Comparison of ENCODE assay signal across 22 mouse cellular contexts in genomic region chr8:110482275-110482674, GRCm38 (mm10).
A peak's percentile ranks its signal among the peaks of the same experiment; 100 is the strongest.
DNase-seq lines count a peak whose midpoint lies in the region; ATAC-seq lines count a peak whose summit lies in the region.
"Had no signal": no experiment of that assay in that cellular context is flagged by ENCODE, and none has a peak within 500 bp of the region (broad histone marks: within the 10 kb centered on the region; RNA-seq: fewer than 3 reads in every experiment).

No protein-coding gene starts in this region.

- H3K4me1 ChIP-seq in forebrain, embryonic 14.5 days (ENCODE audit: control insufficient read depth, insufficient read depth, low read length): peaks cover 9% of the 10 kb centered on the region; the same call in 1 of the 2 replicates
- H3K4me1 ChIP-seq in forebrain, embryonic 15.5 days: peaks cover 13% of the 10 kb centered on the region
- peaks cover 11% of the 10 kb centered on the region for H3K4me1 ChIP-seq in neural tube, embryonic 15.5 days
- H3K4me1 ChIP-seq in limb, embryonic 10.5 days: peaks cover 21% of the 10 kb centered on the region
- H3K4me1 ChIP-seq in kidney, embryonic 15.5 days: no peaks in the 10 kb centered on the region

- no peak overlapping the region for H3K9ac ChIP-seq in forebrain, embryonic 14.5 days (ENCODE audit: low read length)
- H3K9ac ChIP-seq in forebrain, embryonic 15.5 days (replicated peaks): no peak overlapping the region
- no peak overlapping the region for H3K9ac ChIP-seq in neural tube, embryonic 15.5 days (replicated peaks)
- H3K9ac ChIP-seq in kidney, embryonic 15.5 days: no peak overlapping the region
- H3K9ac ChIP-seq: embryonic facial prominence, embryonic 15.5 days; limb, embryonic 15.5 days; liver, postnatal 0 days; midbrain, embryonic 12.5 days had no signal

- H3K4me3 ChIP-seq in forebrain, embryonic 14.5 days (ENCODE audit: low read depth, low read length): no peak overlapping the region
- H3K4me3 ChIP-seq in forebrain, embryonic 15.5 days: no peak overlapping the region
- no peak overlapping the region for H3K4me3 ChIP-seq in neural tube, embryonic 15.5 days (replicated peaks)
- no peak overlapping the region for H3K4me3 ChIP-seq in limb, embryonic 10.5 days
- no peak overlapping the region for H3K4me3 ChIP-seq in kidney, embryonic 15.5 days (replicated peaks)
- H3K4me3 ChIP-seq: embryonic facial prominence, embryonic 15.5 days; left cerebral cortex, adult 2 months; limb, embryonic 15.5 days; midbrain, embryonic 12.5 days had no signal

- no peaks in the 10 kb centered on the region for H3K36me3 ChIP-seq in forebrain, embryonic 14.5 days (ENCODE audit: control insufficient read depth, insufficient read depth, low read length)
- H3K36me3 ChIP-seq in forebrain, embryonic 15.5 days: no peaks in the 10 kb centered on the region
- no peaks in the 10 kb centered on the region for H3K36me3 ChIP-seq in neural tube, embryonic 15.5 days
- H3K36me3 ChIP-seq in limb, embryonic 10.5 days: no peaks in the 10 kb centered on the region
- no peaks in the 10 kb centered on the region for H3K36me3 ChIP-seq in kidney, embryonic 15.5 days
- H3K36me3 ChIP-seq: embryonic facial prominence, embryonic 15.5 days; limb, embryonic 15.5 days; midbrain, embryonic 12.5 days had no signal

- ATAC-seq in forebrain, embryonic 14.5 days: 0 out of 2 replicates have a peak, but pooled peaks have one; percentile 34
- ATAC-seq in forebrain, embryonic 15.5 days (replicated peaks): no peak
- ATAC-seq in neural tube, embryonic 15.5 days (ENCODE audit: low FRiP score): no peak
- ATAC-seq in kidney, embryonic 15.5 days (replicated peaks; ENCODE audit: low FRiP score): no peak
- ATAC-seq: liver, postnatal 0 days had no signal

- DNase-seq in forebrain, embryonic 14.5 days (ENCODE audit: low spot score): peak; percentile 66
- DNase-seq in neural tube, embryonic 10.5 days (ENCODE audit: extremely low spot score, low spot score): peak; percentile 30
- no peak for DNase-seq in limb, embryonic 10.5 days (ENCODE audit: low spot score)
- DNase-seq in frontal cortex, postnatal 10 days (ENCODE audit: low spot score in 2 of 2): no peak
- DNase-seq: adrenal gland, adult 8-10 months; cerebellum, adult 18-20 months; cerebellum, postnatal 36 days; gastrocnemius, postnatal 25 days; kidney, adult 18-20 months; kidney, postnatal 14 days; liver, postnatal 0 days; lung, postnatal 36 days; right cerebral cortex, postnatal 25 days had no signal

- H3K27me3 ChIP-seq in forebrain, embryonic 14.5 days (replicated peaks; ENCODE audit: control insufficient read depth, insufficient read depth, low read length): no peaks in the 10 kb centered on the region
- H3K27me3 ChIP-seq in forebrain, embryonic 15.5 days: no peaks in the 10 kb centered on the region
- no peaks in the 10 kb centered on the region for H3K27me3 ChIP-seq in neural tube, embryonic 15.5 days (replicated peaks)
- no peaks in the 10 kb centered on the region for H3K27me3 ChIP-seq in limb, embryonic 10.5 days (ENCODE audit: low read depth, poor library complexity, severe bottlenecking)
- no peaks in the 10 kb centered on the region for H3K27me3 ChIP-seq in kidney, embryonic 15.5 days
- H3K27me3 ChIP-seq: CH12.LX; embryonic facial prominence, embryonic 15.5 days had no signal

- H3K9me3 ChIP-seq in forebrain, embryonic 14.5 days (replicated peaks; ENCODE audit: control insufficient read depth, low read length): no peaks in the 10 kb centered on the region
- H3K9me3 ChIP-seq in forebrain, embryonic 15.5 days: no peaks in the 10 kb centered on the region
- no peaks in the 10 kb centered on the region for H3K9me3 ChIP-seq in neural tube, embryonic 15.5 days (replicated peaks)
- no peaks in the 10 kb centered on the region for H3K9me3 ChIP-seq in limb, embryonic 10.5 days (replicated peaks)
- H3K9me3 ChIP-seq in kidney, embryonic 15.5 days (replicated peaks): no peaks in the 10 kb centered on the region
- H3K9me3 ChIP-seq: embryonic facial prominence, embryonic 15.5 days; limb, embryonic 15.5 days; midbrain, embryonic 12.5 days had no signal

- H3K27ac ChIP-seq in forebrain, embryonic 14.5 days (ENCODE audit: low read depth, low read length): peak overlapping the region; percentile 14; the same call in 1 of the 2 replicates
- H3K27ac ChIP-seq in forebrain, embryonic 15.5 days (replicated peaks): no peak overlapping the region
- H3K27ac ChIP-seq in neural tube, embryonic 15.5 days (replicated peaks): no peak overlapping the region
- peak overlapping the region; percentile 32 for H3K27ac ChIP-seq in limb, embryonic 10.5 days
- H3K27ac ChIP-seq in kidney, embryonic 15.5 days: no peak overlapping the region
- H3K27ac ChIP-seq: embryonic facial prominence, embryonic 15.5 days; left cerebral cortex, adult 2 months; limb, embryonic 15.5 days; midbrain, embryonic 12.5 days; stomach, postnatal 0 days had no signal

- H3K4me2 ChIP-seq in forebrain, embryonic 14.5 days (ENCODE audit: low read length): no peak overlapping the region
- H3K4me2 ChIP-seq in forebrain, embryonic 15.5 days (replicated peaks): no peak overlapping the region
- H3K4me2 ChIP-seq in neural tube, embryonic 15.5 days: no peak overlapping the region
- no peak overlapping the region for H3K4me2 ChIP-seq in kidney, embryonic 15.5 days
- H3K4me2 ChIP-seq: embryonic facial prominence, embryonic 15.5 days; limb, embryonic 15.5 days; midbrain, embryonic 12.5 days had no signal

- WGBS in forebrain, embryonic 14.5 days: 4% methylated on average over 3 of the region's 3 CpGs
- WGBS in forebrain, embryonic 15.5 days: 8% methylated on average over 3 of the region's 3 CpGs
- 14% methylated on average over 3 of the region's 3 CpGs for WGBS in neural tube, embryonic 15.5 days
- 49% methylated on average over 3 of the region's 3 CpGs for WGBS in limb, embryonic 10.5 days
- WGBS in kidney, embryonic 15.5 days: 54% methylated on average over 3 of the region's 3 CpGs

Comparison
In these comparisons a context has a peak if more than half of its experiments do, and no peak if none do; other contexts are left out.
1. H3K27ac ChIP-seq: peak in forebrain, embryonic 14.5 days (single experiment) and limb, embryonic 10.5 days (single experiment); none in forebrain, embryonic 15.5 days (single experiment), neural tube, embryonic 15.5 days (single experiment) and kidney, embryonic 15.5 days (single experiment).
2. DNase-seq: peak in forebrain, embryonic 14.5 days (single experiment) and neural tube, embryonic 10.5 days (single experiment); none in limb, embryonic 10.5 days (single experiment) and frontal cortex, postnatal 10 days (0 of 2).